Mouse (Mus musculus) MEL (cell line): ENCODE data around the gene Accs.

Experiments
- CTCF ChIP-seq, 3 experiments: IDR thresholded peaks in 2 of 3; conservative IDR thresholded peaks in 1 of 3; 2 replicates each; pipeline ENCODE4 v1.5.1; 2011 to 2012; ENCODE audit warnings: low read length in 3 of 3, low read depth in 2 of 3, mild to moderate bottlenecking in 2 of 3, improper control_type of control experiment in 1 of 3, inconsistent platforms in 1 of 3, mixed read lengths in 1 of 3, moderate library complexity in 1 of 3; ENCODE audit not compliant: control insufficient read depth in 1 of 3, insufficient read depth in 1 of 3, poor library complexity in 1 of 3, severe bottlenecking in 1 of 3
- EP300 ChIP-seq, 2 experiments: IDR thresholded peaks; 2 replicates each; pipeline ENCODE4 v1.6.1; 2011; ENCODE audit warnings: improper control_type of control experiment in 2 of 2, low read length in 2 of 2, low read depth in 1 of 2, mild to moderate bottlenecking in 1 of 2
- MXI1 ChIP-seq: IDR thresholded peaks from 2 replicates; pipeline ENCODE4 v1.6.1; 2011; ENCODE audit warnings: mild to moderate bottlenecking, low read depth, low read length, improper control_type of control experiment
- TBP ChIP-seq: IDR thresholded peaks from 2 replicates; pipeline ENCODE4 v1.8.0; 2011; ENCODE audit warnings: low read depth, low read length, improper control_type of control experiment
- ZMIZ1 ChIP-seq: IDR thresholded peaks from 2 replicates; pipeline ENCODE4 v1.6.1; 2012; ENCODE audit warnings: low read depth, mild to moderate bottlenecking, inconsistent platforms, low read length, improper control_type of control experiment, moderate library complexity
- ZNF384 ChIP-seq: IDR thresholded peaks from 2 replicates; pipeline ENCODE4 v1.6.1; 2012; ENCODE audit warnings: low read depth, mild to moderate bottlenecking, inconsistent platforms, low read length, improper control_type of control experiment

DNA sequence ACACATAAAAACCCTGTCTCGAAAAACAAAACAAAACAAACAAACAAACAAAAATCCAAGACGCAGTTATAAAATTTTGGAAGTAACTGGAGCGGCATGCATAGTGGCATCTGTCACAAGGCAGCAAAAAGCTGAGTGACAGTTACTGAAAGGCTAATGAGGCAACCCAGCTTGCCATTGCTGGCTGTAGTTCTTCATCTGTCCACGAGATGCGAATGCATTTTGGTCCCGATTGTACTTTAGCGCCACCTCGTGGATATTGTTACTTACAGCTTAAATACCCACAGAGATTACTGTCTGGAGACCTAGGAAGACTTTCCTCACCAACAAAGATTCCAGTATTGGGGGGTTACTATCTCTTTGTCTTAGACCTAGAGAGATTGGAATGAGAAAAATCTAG, 26.2 kb downstream of the Accs start:
- TF ChIP-seq MXI1 (peak; percentile 52; the same call in 1 of the 2 replicates), CTCF (IDR thresholded peaks at IDR 0.05 in 2 of 3, conservative IDR thresholded peaks at IDR 0.05 in 1 of 3; ENCODE audit: control insufficient read depth in 1 of 3, insufficient read depth in 1 of 3, low read depth in 2 of 3, low read length in 3 of 3, poor library complexity in 1 of 3, severe bottlenecking in 1 of 3) (peak in 2 of 3 experiments; percentile 68 to 98), ZNF384 (no peak), TBP (peak; percentile 56; the same call in 1 of the 2 replicates), ZMIZ1 (no peak), EP300 (IDR thresholded peaks at IDR 0.05; ENCODE audit: low read depth in 1 of 2, low read length in 2 of 2) (no peak)
